Mouse (Mus musculus): ENCODE data around the gene Gpc6.

The Gpc6 gene

DNA sequence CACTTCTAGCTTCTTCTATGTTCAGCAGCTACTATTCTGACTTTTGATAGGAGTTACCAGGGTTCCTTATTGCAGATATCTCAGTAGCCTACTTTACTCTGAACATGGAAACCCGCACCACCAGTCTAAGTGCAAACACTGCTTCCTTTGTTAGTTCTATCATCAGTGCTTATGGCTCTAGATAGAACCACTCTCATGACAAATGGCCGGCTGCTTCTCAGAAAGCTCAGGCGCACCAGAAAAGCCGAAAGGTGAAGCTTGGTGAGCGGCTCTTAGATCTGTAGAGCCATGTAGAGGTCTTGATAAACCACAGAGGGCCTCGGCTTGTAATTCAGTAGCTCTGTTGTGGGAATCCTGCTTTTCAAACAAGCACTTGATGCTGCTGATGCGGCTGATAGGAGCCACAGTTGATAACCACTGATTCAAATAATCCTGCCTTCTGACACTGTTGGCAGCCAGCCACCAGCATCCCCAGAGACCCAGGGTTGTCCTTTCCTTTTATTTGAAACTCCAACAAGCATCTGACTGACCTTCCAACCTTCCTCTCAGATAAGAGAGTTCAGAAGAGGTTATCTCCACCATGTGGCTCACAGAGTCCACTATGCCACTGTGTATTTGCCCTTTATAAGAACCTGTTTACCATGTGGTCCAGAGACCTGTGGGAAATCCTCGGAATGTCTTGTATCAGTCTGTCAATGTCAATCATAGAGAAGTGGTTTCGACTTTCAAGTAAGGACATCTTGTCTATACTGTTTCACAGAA, 723.3 kb downstream of the Gpc6 start:
- DNase-seq: peak; percentile 94

DNA sequence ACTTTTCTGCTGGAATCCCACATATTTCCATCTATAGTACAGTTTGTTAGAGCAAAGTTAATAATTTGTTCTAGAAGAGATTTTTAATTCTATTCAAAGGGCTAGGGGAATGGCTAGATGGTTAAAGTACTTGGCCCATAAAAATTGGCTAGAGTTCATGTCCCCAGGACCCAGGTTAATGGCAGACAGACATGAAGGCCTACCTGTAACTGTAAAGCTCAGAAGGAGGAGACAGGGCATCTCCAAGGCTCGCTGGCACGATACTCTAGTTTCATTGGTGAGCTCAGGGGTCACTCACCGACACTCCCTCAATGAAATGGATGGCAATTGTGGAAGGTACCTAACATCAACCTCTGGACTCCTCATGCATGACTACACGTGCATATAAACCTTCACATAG, 725.0 kb downstream of the Gpc6 start:
- DNase-seq: no peak

DNA sequence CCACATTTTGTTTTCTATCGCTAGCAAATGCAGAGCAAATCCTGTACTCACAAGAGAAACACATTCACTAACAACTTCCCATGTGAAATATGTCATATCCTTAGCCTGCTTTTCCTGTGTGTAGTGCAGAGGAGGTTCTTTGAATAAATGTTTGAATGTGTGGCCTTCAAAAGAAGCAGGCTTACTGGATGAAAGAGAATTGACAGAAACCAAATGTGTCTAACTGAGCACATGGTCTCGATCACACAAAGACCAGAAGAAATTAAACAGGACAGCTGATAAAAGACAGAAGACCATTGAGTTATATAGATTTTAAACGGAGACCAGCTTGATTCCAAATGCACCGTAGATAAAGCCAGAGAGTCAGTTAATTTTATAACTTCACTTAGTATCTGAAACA, 726.2 kb downstream of the Gpc6 start:
- no peak for DNase-seq

DNA sequence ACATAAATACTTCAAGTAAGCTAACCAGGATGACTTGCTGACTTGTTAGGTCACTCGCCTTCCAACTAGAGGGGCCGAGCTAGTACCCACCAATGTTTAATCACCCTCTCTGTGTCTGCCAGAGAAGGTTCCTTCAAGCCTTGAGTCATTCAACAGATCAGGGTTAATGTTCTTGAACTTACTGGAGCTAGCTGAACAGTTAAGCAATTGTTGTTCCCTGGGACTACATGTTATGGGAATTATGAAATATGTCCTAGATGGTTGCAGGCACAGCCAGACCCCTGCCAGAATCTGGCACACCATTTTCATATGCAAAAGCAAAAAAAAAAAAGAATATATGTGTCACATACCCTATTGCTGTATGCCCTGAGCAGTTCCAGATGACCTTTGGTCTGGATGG, 726.8 kb downstream of the Gpc6 start:
- no peak for DNase-seq

- DNase-seq: no peak
Measured at GRCm38 (mm10) chr14:117655382-117655781, 730.3 kb downstream of the Gpc6 start.

DNA sequence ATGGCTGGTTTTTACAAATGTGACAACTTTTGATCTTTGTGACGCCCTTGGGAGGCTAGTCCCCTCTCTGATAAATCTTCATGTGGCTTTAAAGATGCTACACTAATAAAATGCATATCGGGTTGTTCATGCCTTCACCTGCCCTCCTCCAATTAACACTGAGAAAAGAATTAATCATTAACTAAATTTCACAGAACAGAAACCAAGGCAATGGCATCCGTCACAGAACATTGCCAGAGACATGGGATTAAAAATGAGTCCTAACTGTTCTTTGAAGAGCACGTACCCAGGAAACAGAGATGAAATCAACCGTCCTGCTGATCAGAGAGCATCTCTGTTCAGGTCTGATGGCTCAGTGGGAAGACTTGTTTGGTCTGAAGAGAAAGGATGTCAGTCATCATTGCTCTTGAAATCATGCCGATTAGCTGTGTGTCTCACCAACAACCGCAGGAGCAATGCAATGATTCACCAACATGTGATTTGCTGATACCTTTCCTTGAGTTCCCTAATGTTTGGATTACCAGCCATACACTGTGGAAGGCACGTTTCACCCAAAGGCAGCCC, 734.2 kb downstream of the Gpc6 start:
- DNase-seq: no peak

DNA sequence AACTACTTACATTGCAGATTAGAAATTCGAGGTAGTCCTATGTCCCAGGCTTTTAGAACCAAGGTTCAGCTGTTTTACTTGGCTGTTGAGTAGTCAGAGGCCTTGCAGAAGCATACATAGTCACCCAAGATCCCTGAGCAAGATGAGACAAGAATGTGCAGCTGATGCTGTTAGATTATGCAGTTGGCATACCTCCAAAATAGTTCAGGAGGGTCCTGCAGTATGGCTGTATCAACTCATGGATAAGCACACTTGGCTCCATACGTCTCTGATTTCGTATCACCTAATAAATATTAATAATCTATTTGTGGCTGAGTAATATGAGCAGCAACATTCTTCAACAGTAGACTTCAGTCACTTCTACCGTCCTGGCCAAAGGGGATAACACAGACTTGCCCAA, 737.1 kb downstream of the Gpc6 start:
- no peak for DNase-seq

- no peak for DNase-seq
Measured at GRCm38 (mm10) chr14:117664796-117665195, 739.7 kb downstream of the Gpc6 start.

GRCm38 (mm10) chr14:117666126-117666525, 741.0 kb downstream of the Gpc6 start:
- DNase-seq: no peak

- no peak for DNase-seq
Measured at GRCm38 (mm10) chr14:117673541-117673940, 748.4 kb downstream of the Gpc6 start.

DNA sequence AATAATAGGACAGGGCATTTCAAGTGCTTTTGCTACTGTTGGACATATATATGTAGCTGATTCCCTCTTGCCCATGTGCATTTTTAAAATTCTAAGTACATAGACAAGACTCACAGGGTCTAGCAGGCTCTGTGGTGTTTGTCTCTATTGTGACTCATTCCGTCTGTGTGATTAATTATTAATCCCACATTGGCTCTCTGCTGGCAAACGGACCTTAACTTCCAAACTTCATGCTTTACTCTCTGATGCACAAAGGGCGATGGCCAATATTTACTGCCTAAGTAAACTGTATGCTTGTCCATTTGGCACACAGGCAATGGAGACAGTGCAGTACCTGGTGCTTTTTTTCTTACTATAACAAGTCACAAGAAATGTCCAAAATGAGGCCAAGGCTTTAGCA, 749.4 kb downstream of the Gpc6 start:
- no peak for DNase-seq

- peak; percentile 90 for DNase-seq
Measured at GRCm38 (mm10) chr14:117679926-117680325, 754.8 kb downstream of the Gpc6 start.

GRCm38 (mm10) chr14:117681321-117681921, 756.3 kb downstream of the Gpc6 start:
- no peak for DNase-seq

DNA sequence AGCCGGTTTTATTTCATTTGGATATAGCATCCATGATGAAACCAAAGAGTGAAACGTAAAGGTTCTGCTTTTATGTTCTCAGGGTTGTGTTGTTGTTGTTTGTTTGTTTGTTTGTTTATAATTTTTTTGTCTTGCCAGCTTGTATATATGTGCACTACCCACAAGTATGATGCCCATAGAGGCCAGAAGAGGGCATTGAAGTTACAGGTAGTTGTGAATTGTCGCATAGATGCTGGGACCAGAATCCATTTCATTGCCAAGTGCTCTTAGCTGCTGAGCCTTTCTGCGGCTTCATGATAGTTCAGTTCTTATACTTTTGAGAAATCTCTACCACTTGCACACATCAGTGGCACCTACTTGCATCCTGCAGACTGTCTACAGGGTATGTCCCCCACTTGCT, 758.0 kb downstream of the Gpc6 start:
- no peak for DNase-seq

- DNase-seq: no peak
Measured at GRCm38 (mm10) chr14:117689848-117690247, 764.7 kb downstream of the Gpc6 start.

- DNase-seq: no peak
Measured at GRCm38 (mm10) chr14:117695565-117695964, 770.5 kb downstream of the Gpc6 start.

DNA sequence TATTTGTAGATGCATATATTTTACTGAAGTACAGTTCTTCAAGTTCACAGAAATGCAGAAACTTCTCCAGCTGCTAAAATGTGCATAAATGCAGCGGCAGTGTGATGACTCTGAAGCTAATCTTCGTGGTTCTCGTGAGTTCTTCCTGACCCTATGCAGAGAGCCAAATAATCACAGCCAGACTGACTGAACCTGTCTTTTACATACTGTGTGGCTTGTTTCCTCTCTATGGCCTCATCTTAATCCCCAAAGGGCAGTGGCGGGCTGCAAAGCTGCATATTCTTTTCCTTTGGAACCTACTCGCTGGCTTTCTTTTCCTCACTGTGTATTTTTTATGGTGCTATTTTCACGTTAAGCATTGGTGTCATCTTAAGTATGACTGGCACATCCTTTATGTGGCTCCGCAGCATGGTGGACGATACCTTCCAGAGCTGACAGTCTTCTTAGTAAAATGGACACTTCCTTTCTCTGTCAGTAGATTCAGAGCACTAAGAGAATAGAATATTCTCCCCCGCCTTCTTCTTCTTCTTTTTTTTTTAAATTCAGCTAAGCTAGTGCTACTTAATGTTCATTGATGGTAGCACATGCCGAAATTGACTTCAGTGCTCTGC, 775.7 kb downstream of the Gpc6 start:
- no peak for DNase-seq

DNA sequence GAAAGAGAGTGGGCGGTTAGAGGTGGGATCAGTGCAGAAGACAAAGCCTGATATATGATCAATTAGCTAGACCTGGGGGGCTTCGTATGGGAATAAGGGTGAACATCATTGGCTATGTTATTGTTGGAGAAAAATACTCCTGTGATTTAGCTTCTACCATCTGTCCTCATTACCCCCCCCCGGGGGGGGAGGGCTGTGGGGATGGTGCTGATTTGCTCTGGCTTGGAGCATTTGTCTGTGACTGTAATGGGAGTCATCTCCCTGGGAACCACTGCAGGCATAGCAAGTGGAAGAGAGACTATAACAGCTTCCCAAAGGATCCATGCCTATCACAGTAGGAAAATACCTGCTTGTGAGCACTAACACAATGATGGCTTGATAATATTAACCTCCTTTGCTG, 783.7 kb downstream of the Gpc6 start:
- no peak for DNase-seq

- DNase-seq: peak; percentile 98
Measured at GRCm38 (mm10) chr14:117710463-117710911, 785.4 kb downstream of the Gpc6 start.

GRCm38 (mm10) chr14:117712311-117712710, 787.2 kb downstream of the Gpc6 start:
- peak; percentile 94 for DNase-seq

DNA sequence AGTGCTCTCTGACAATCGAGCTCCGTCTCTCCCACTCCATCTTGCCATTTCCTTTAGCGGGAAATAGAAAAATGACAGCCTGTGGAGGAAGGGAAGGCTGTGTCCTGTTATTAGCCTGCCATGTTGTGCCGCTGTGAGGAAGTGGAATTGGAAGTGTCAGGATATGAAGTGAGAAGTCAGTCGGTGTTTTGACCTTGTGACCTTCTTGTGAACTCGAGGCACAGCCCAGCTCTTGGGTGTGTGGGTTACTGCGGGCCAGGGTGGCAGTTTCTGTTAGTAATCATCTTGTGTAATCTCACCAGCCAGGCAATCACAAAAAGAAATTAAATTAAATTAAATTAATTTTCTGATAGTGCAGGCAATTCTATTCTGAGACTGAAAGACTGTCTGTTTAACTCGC, 789.0 kb downstream of the Gpc6 start:
- DNase-seq: no peak

GRCm38 (mm10) chr14:117716305-117716704, 791.2 kb downstream of the Gpc6 start:
- no peak for DNase-seq

DNA sequence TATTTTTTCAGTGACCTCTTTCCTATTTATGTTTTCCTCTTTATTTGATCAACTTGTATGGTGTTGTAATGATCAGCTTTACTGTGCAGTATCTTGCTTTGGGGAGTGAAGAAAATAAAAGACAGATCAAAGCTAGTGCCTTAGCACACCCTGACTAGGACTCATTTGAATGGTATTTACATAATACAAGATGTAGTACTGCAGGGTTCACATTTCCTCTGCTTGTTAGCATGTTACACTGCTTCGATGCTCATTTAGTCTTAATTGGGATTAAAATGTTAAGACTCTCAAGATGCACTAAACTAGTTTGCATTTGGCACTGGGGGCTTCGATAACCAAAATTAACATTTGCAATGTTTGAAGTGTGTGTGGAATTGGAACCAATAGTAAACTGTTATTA, 803.6 kb downstream of the Gpc6 start:
- no peak for DNase-seq

DNA sequence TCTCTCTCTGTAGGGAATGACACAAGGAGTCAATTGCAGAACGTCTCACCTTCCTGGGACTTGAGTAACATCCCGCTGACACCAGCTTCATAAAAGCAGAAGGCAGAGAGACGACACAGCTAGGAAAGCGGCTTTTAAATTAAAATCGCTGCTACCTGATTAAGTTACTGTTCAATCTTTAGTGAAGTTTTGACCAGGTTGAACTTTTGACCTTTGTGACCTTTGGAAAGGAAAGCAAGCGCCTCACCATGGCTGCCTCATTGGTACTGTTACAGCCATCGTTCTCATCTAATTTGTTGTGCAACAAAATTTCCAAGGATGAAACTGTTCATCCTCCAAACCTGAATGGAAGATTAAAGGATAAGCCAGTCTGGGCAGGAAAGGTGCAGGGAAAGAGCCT, 830.1 kb downstream of the Gpc6 start:
- DNase-seq: no peak

Data from heart, adult 11 months (tissue).